Mouse (Mus musculus): ENCODE measurements around the gene Rpl13a. TPM values are rescaled to one million over a fixed set of nuclear protein-coding genes. Genes with fewer than 3 reads are reported as not detected.
"Not testable (repeated sequence)": the region's sequence is repeated elsewhere in the genome, so short reads cannot be mapped to it uniquely, and the experiment has no call there.

The Rpl13a gene
- polyA plus RNA-seq, 1 experiment, result 1,193 TPM

DNA sequence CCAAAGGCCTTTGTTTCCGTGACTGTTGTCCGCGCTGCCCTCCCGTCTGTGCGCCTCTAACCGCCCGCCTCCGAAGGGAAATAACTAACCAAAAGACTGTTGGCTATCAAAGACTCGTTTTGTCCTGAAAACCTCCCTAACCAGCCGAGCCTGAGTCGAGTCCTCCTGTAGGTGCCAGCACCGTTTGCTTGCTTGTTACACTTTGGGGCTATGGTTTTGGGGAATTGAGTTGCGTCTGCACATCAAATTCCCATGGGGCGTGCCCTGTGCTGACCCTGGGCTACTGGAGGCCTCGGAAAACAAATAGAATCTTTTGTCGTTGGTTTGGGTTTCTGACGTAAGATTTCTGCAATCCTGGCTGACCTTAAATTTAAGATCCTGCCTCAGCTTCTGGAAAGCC is 757 bp upstream of the Rpl13a start:
- TF ChIP-seq POLR2A (IDR thresholded peaks at IDR 0.05; ENCODE audit: low read depth, low read length) (peak; percentile 8; the same call in 1 of the 2 replicates), CTCF (IDR thresholded peaks at IDR 0.05; ENCODE audit: extremely low read depth, insufficient read length, insufficient replicate concordance, low read depth, low read length) (no peak)
- H3K27me3 ChIP-seq (ENCODE audit: control insufficient read depth, insufficient read depth, low read length), result no peaks in the 10 kb centered on the region
- 1% methylated on average over 17 of the region's 17 CpGs for WGBS
- peaks cover 23% of the 10 kb centered on the region for H3K36me3 ChIP-seq (ENCODE audit: control insufficient read depth, insufficient read depth, low read length)
- peak overlapping the region; percentile 72 for H3K4me3 ChIP-seq (ENCODE audit: low read depth, low read length)
- peaks cover 2% of the 10 kb centered on the region; the same call in 1 of the 2 replicates for H3K4me1 ChIP-seq (ENCODE audit: control insufficient read depth, insufficient read depth, insufficient read length, low read length)
- peak overlapping the region; percentile 74 for H3K27ac ChIP-seq (ENCODE audit: insufficient read depth, low read depth, low read length)

DNA sequence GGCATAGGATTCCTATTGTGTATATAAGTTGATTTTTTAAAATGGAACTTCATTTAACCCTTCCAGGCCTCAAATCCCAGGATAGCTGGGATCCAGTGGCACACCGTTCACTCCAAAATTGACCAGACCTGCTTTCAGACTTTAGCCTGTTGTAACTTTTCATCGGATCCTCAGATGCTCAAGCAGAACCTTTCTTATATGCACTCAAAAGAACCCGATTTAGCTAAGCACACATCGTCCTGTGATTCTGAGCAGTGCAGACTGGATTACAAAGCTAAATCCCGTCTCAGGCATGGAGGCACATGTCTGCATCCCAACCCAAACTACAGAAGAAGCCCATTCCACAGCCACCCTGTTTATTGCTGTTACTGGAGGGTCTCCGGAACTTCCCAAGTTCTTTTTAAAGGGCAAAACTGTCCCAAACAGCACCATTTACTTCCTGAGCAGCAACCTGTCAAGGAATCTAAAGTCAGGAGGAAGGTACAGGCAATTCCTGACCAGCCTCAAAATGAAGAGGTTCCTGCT is 799 bp downstream of the Rpl13a start:
- no peaks in the 10 kb centered on the region for H3K27me3 ChIP-seq (ENCODE audit: control insufficient read depth, insufficient read depth, low read length)
- H3K27ac ChIP-seq (ENCODE audit: insufficient read depth, low read depth, low read length), result peak overlapping the region; percentile 67
- peaks cover 7% of the 10 kb centered on the region; the same call in 1 of the 2 replicates for H3K4me1 ChIP-seq (ENCODE audit: control insufficient read depth, insufficient read depth, insufficient read length, low read length)
- peaks cover 27% of the 10 kb centered on the region for H3K36me3 ChIP-seq (ENCODE audit: control insufficient read depth, insufficient read depth, low read length)
- peak overlapping the region; percentile 80 for H3K4me3 ChIP-seq (ENCODE audit: low read depth, low read length)
- under 1% methylated on average over 6 of the region's 6 CpGs for WGBS
- no peak for TF ChIP-seq POLR2A (IDR thresholded peaks at IDR 0.05; ENCODE audit: low read depth, low read length)
- no peak for TF ChIP-seq CTCF (IDR thresholded peaks at IDR 0.05; ENCODE audit: extremely low read depth, insufficient read length, insufficient replicate concordance, low read depth, low read length)

DNA sequence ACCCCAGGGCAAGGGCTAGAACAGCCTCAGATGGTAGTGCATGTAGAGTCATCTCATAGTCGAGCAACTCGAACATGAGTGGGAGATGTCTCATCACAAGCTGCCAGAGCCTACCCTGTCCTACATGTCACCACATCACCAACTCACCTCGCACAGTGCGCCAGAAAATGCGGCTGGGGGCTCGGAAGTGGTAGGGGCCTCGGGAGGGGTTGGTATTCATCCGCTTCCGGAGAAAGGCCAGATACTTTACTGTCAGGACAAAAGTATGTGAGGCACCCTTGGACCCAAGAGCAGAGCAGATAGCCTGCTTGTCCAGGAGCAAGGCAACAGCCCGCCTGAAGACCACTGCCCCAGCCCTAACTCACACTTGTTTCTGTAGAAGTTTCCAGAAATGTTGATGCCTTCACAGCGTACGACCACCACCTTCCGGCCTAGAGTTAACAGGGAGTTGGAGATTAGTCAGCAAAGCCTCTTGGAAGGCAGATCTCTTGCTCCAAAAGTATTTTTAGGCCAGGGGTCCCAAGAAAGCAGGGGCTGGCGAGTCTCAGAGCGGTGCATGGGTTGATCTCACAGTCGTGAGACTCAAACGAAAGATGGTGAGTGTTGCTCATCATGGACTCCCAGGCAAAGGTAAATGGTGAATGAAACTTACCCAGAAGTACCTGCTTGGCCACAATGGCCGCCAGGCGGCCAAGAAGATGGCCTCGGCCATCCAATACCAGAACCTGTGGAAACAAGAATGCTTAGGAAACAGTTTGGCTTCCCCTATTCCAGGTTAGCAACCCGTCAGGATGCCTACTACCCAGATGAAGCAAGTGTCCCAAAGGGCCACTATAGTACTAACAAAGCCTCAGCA is 1.5 kb downstream of the Rpl13a start:
- Histone ChIP-seq H3K27me3 (ENCODE audit: control insufficient read depth, insufficient read depth, low read length) (no peaks in the 10 kb centered on the region), H3K4me1 (ENCODE audit: control insufficient read depth, insufficient read depth, insufficient read length, low read length) (peaks cover 12% of the 10 kb centered on the region; the same call in 1 of the 2 replicates), H3K27ac (ENCODE audit: insufficient read depth, low read depth, low read length) (peak overlapping the region; percentile 67; the same call in 1 of the 2 replicates), H3K4me3 (ENCODE audit: low read depth, low read length) (peak overlapping the region; percentile 80), H3K36me3 (ENCODE audit: control insufficient read depth, insufficient read depth, low read length) (peaks cover 33% of the 10 kb centered on the region)
- 16% methylated on average over 21 of the region's 21 CpGs for WGBS
- TF ChIP-seq POLR2A (IDR thresholded peaks at IDR 0.05; ENCODE audit: low read depth, low read length) (no peak), CTCF (IDR thresholded peaks at IDR 0.05; ENCODE audit: extremely low read depth, insufficient read length, insufficient replicate concordance, low read depth, low read length) (peak; percentile 37; the same call in 1 of the 2 replicates)

DNA sequence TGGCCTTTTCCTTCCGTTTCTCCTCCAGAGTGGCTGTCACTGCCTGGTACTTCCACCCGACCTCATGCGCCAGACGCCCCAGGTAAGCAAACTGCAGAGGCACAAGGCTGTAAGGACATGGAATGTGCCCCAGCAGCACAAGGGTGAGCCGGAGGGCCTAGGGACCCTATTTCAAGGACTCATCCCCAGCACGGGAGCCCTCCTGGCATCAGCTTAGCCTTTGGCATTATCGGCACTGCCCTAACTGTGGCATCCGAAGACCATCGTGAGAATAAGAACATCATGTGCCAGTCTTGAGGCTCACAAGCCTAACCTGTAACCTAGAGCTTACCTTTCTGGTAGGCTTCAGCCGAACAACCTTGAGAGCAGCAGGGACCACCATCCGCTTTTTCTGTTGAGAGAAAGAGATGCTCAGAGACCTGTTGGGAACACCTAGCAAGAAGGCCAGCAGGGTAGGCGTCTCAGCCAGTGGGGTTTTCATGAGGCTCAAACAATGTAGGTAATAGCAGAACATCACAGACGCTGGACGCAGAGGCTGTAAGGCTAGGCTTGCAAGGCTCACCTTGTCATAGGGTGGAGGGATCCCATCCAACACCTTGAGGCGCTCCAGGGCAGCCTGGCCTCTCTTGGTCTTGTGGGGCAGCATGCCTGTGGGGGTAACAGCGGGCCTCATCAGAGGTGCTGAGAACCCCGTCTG is 2.3 kb downstream of the Rpl13a start:
- peak overlapping the region; percentile 80 for H3K4me3 ChIP-seq (ENCODE audit: low read depth, low read length)
- H3K36me3 ChIP-seq (ENCODE audit: control insufficient read depth, insufficient read depth, low read length), result peaks cover 40% of the 10 kb centered on the region

DNA sequence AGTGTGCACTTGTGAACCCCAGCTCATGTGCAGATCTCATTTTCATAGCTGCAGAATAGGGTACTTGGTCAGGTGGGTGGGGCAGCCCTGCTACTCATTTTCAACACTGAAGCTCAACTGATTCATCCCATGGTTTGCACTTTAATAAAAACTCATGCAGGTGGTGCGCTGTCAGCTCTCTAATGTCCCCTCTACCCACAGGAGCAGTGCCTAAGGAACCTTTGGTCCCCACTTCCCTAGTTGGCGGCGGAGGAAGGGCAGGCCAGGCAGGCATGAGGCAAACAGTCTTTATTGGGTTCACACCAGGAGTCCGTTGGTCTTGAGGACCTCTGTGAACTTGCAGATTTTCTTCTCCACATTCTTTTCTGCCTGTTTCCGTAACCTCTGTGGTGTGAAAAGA is 2.9 kb downstream of the Rpl13a start:
- Histone ChIP-seq H3K36me3 (ENCODE audit: control insufficient read depth, insufficient read depth, low read length) (peaks cover 47% of the 10 kb centered on the region), H3K4me1 (ENCODE audit: control insufficient read depth, insufficient read depth, insufficient read length, low read length) (peaks cover 18% of the 10 kb centered on the region; the same call in 1 of the 2 replicates)
- H3K27me3 ChIP-seq (ENCODE audit: control insufficient read depth, insufficient read depth, low read length); H3K27ac ChIP-seq (ENCODE audit: insufficient read depth, low read depth, low read length); H3K4me3 ChIP-seq (ENCODE audit: low read depth, low read length): not testable (repeated sequence)
- WGBS, result 52% methylated on average over 5 of the region's 5 CpGs

More for the DNA sequence above, 2.3 kb downstream of the Rpl13a start:
- peak overlapping the region; percentile 9; the same call in 1 of the 2 replicates for H3K27ac ChIP-seq (ENCODE audit: insufficient read depth, low read depth, low read length)
- TF ChIP-seq CTCF (IDR thresholded peaks at IDR 0.05; ENCODE audit: extremely low read depth, insufficient read length, insufficient replicate concordance, low read depth, low read length), result no peak
- no peak for TF ChIP-seq POLR2A (IDR thresholded peaks at IDR 0.05; ENCODE audit: low read depth, low read length)
- H3K4me1 ChIP-seq (ENCODE audit: control insufficient read depth, insufficient read depth, insufficient read length, low read length), result peaks cover 18% of the 10 kb centered on the region; the same call in 1 of the 2 replicates
- WGBS, result 58% methylated on average over 17 of the region's 17 CpGs
- no peaks in the 10 kb centered on the region for H3K27me3 ChIP-seq (ENCODE audit: control insufficient read depth, insufficient read depth, low read length)

DNA sequence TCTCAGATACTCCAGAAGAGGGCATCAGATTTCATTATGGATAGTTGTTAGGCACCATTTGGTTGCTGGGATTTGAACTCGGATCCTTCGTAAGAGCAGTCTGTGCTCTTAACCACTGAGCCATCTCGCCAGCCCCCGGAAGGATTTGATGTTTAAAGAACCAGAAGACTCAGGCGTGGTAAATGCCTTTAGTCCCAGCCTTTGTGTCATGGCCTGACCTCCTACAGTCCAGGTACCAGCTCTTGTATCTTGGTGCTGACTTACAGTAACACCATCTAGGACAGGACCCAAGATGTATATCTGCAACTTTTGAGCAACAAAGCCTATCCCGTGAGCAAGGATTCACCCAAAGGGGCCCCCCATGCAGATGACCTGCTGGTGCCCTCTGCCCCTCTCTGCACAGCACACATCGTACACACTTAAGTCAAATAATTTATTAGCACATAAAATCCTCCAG is 3.4 kb downstream of the Rpl13a start:
- no peak overlapping the region for H3K4me3 ChIP-seq (ENCODE audit: low read depth, low read length)
- H3K4me1 ChIP-seq (ENCODE audit: control insufficient read depth, insufficient read depth, insufficient read length, low read length), result peaks cover 18% of the 10 kb centered on the region; the same call in 1 of the 2 replicates
- H3K27me3 ChIP-seq (ENCODE audit: control insufficient read depth, insufficient read depth, low read length), result no peaks in the 10 kb centered on the region
- H3K27ac ChIP-seq (ENCODE audit: insufficient read depth, low read depth, low read length), result no peak overlapping the region
- peaks cover 49% of the 10 kb centered on the region for H3K36me3 ChIP-seq (ENCODE audit: control insufficient read depth, insufficient read depth, low read length)
- TF ChIP-seq POLR2A (IDR thresholded peaks at IDR 0.05; ENCODE audit: low read depth, low read length), result no peak
- no peak for TF ChIP-seq CTCF (IDR thresholded peaks at IDR 0.05; ENCODE audit: extremely low read depth, insufficient read length, insufficient replicate concordance, low read depth, low read length)
- WGBS, result 34% methylated on average over 7 of the region's 7 CpGs
